In genomic region chr9:15681855-15682466, GRCm38 (mm10) we compare ENCODE assay signal across 8 mouse cellular contexts. TPM values are rescaled to one million over a fixed set of nuclear protein-coding genes. Genes with fewer than 3 reads are reported as not detected.
A peak's percentile ranks its signal among the peaks of the same experiment; 100 is the strongest.
DNase-seq lines count a peak whose midpoint lies in the region; ATAC-seq and TF ChIP-seq lines count a peak whose summit lies in the region.

No protein-coding gene starts in this region.

- 55% methylated on average over 2 of the region's 2 CpGs for WGBS in forebrain, embryonic 11.5 days
- WGBS in heart, embryonic 14.5 days = 13% methylated on average over 2 of the region's 2 CpGs
- 19% methylated on average over 2 of the region's 2 CpGs for WGBS in kidney, postnatal 0 days
- WGBS in liver, adult 2 months = 67% methylated on average over 2 of the region's 2 CpGs
- WGBS in neural tube, embryonic 13.5 days = 28% methylated on average over 2 of the region's 2 CpGs
- 67% methylated on average over 2 of the region's 2 CpGs for WGBS in thymus, adult 2 months

- no peak overlapping the region for H3K9ac ChIP-seq in forebrain, embryonic 11.5 days (ENCODE audit: low read length)
- no peak overlapping the region for H3K9ac ChIP-seq in heart, embryonic 14.5 days (ENCODE audit: low read length)
- no peak overlapping the region for H3K9ac ChIP-seq in kidney, postnatal 0 days (ENCODE audit: low read depth, low read length)
- H3K9ac ChIP-seq in liver, adult 2 months (ENCODE audit: low read depth, low read length) = no peak overlapping the region
- no peak overlapping the region for H3K9ac ChIP-seq in neural tube, embryonic 13.5 days

- no peaks in the 10 kb centered on the region for H3K79me2 ChIP-seq in liver, adult 2 months (ENCODE audit: control insufficient read depth, insufficient read depth, low read length)

- peak; percentile 98 for TF ChIP-seq CTCF in kidney, postnatal 0 days (IDR thresholded peaks at IDR 0.05; ENCODE audit: low read depth)
- TF ChIP-seq CTCF in liver, adult 2 months (IDR thresholded peaks at IDR 0.05; ENCODE audit: low read depth, low read length) = peak; percentile 94
- no peak for TF ChIP-seq CTCF in thymus, adult 2 months (IDR thresholded peaks at IDR 0.05; ENCODE audit: borderline replicate concordance, control insufficient read depth, extremely low read depth, insufficient read depth, low read length, poor library complexity)

- no peaks in the 10 kb centered on the region for H3K27me3 ChIP-seq in forebrain, embryonic 11.5 days (ENCODE audit: control insufficient read depth, insufficient read depth, low read length)
- no peaks in the 10 kb centered on the region for H3K27me3 ChIP-seq in heart, embryonic 14.5 days (ENCODE audit: control insufficient read depth, insufficient read depth, low read length)
- no peaks in the 10 kb centered on the region for H3K27me3 ChIP-seq in kidney, postnatal 0 days (ENCODE audit: insufficient read depth, low read length)
- H3K27me3 ChIP-seq in liver, adult 2 months (ENCODE audit: control insufficient read depth, insufficient read depth, low read length) = no peaks in the 10 kb centered on the region
- no peaks in the 10 kb centered on the region for H3K27me3 ChIP-seq in neural tube, embryonic 13.5 days
- H3K27me3 ChIP-seq in thymus, adult 2 months (ENCODE audit: control insufficient read depth, insufficient read depth, low read length) = no peaks in the 10 kb centered on the region

- TF ChIP-seq POLR2A in liver, adult 2 months (IDR thresholded peaks at IDR 0.05; ENCODE audit: extremely low read depth, insufficient read depth, low read length) = no peak
- TF ChIP-seq POLR2A in thymus, adult 2 months (IDR thresholded peaks at IDR 0.05; ENCODE audit: control insufficient read depth, extremely low read depth, insufficient read depth, low read length, poor library complexity) = no peak

- H3K27ac ChIP-seq in forebrain, embryonic 11.5 days (ENCODE audit: low read depth, low read length) = no peak overlapping the region
- no peak overlapping the region for H3K27ac ChIP-seq in heart, embryonic 14.5 days (replicated peaks in 1 of 2; ENCODE audit: control insufficient read depth in 1 of 2, insufficient read depth in 1 of 2, low read depth in 2 of 2, low read length in 2 of 2)
- no peak overlapping the region for H3K27ac ChIP-seq in kidney, postnatal 0 days
- no peak overlapping the region for H3K27ac ChIP-seq in liver, adult 2 months (replicated peaks; ENCODE audit: insufficient read depth, low read depth, low read length)
- no peak overlapping the region for H3K27ac ChIP-seq in neural tube, embryonic 13.5 days (replicated peaks)
- no peak overlapping the region for H3K27ac ChIP-seq in thymus, adult 2 months (ENCODE audit: control insufficient read depth, insufficient read depth, low read length)

- peak; percentile 81 for ATAC-seq in forebrain, embryonic 11.5 days (replicated peaks; ENCODE audit: low FRiP score)
- ATAC-seq in heart, embryonic 14.5 days (ENCODE audit: insufficient number of reproducible peaks, insufficient read depth, low FRiP score, low read depth) = peak; percentile 74
- ATAC-seq in kidney, postnatal 0 days (replicated peaks; ENCODE audit: low FRiP score, low read depth) = peak; percentile 87
- ATAC-seq in neural tube, embryonic 13.5 days (ENCODE audit: low read depth) = peak; percentile 93

- H3K36me3 ChIP-seq in forebrain, embryonic 11.5 days (ENCODE audit: control insufficient read depth, insufficient read depth, low read length) = no peaks in the 10 kb centered on the region
- no peaks in the 10 kb centered on the region for H3K36me3 ChIP-seq in heart, embryonic 14.5 days (ENCODE audit: control insufficient read depth, insufficient read depth, low read length)
- H3K36me3 ChIP-seq in kidney, postnatal 0 days (ENCODE audit: insufficient read depth, low read length) = no peaks in the 10 kb centered on the region
- H3K36me3 ChIP-seq in liver, adult 2 months (ENCODE audit: control insufficient read depth, insufficient read depth, low read length) = no peaks in the 10 kb centered on the region
- no peaks in the 10 kb centered on the region for H3K36me3 ChIP-seq in neural tube, embryonic 13.5 days
- no peaks in the 10 kb centered on the region for H3K36me3 ChIP-seq in thymus, adult 2 months (ENCODE audit: control insufficient read depth, insufficient read depth, low read length)

- no peaks in the 10 kb centered on the region for H3K9me3 ChIP-seq in forebrain, embryonic 11.5 days (ENCODE audit: control insufficient read depth, low read length)
- peaks cover 4% of the 10 kb centered on the region; the same call in 1 of the 2 replicates for H3K9me3 ChIP-seq in heart, embryonic 14.5 days (ENCODE audit: control insufficient read depth, low read length)
- no peaks in the 10 kb centered on the region for H3K9me3 ChIP-seq in kidney, postnatal 0 days (replicated peaks; ENCODE audit: low read length)
- no peaks in the 10 kb centered on the region for H3K9me3 ChIP-seq in neural tube, embryonic 13.5 days

- H3K4me2 ChIP-seq in forebrain, embryonic 11.5 days (ENCODE audit: low read depth, low read length, severe bottlenecking) = no peak overlapping the region
- H3K4me2 ChIP-seq in heart, embryonic 14.5 days (ENCODE audit: low read length) = no peak overlapping the region
- no peak overlapping the region for H3K4me2 ChIP-seq in kidney, postnatal 0 days (ENCODE audit: low read length)
- no peak overlapping the region for H3K4me2 ChIP-seq in neural tube, embryonic 13.5 days

- no peaks in the 10 kb centered on the region for H3K4me1 ChIP-seq in forebrain, embryonic 11.5 days (replicated peaks; ENCODE audit: control insufficient read depth, insufficient read depth, low read length)
- H3K4me1 ChIP-seq in heart, embryonic 14.5 days (ENCODE audit: control insufficient read depth in 2 of 2, insufficient read depth in 2 of 2, low read length in 2 of 2) = no peaks in the 10 kb centered on the region
- H3K4me1 ChIP-seq in kidney, postnatal 0 days (replicated peaks; ENCODE audit: insufficient read depth, low read length) = no peaks in the 10 kb centered on the region
- no peaks in the 10 kb centered on the region for H3K4me1 ChIP-seq in liver, adult 2 months (ENCODE audit: control insufficient read depth, insufficient read depth, low read length)
- H3K4me1 ChIP-seq in neural tube, embryonic 13.5 days (replicated peaks) = no peaks in the 10 kb centered on the region
- no peaks in the 10 kb centered on the region for H3K4me1 ChIP-seq in thymus, adult 2 months (replicated peaks; ENCODE audit: control insufficient read depth, insufficient read depth, low read length)

- peak; percentile 70 for DNase-seq in CD4-positive, CD25-positive, alpha-beta regulatory T cell, adult 2 months (ENCODE audit: low read depth, low spot score)
- peak; percentile 88 for DNase-seq in brain, adult 2 months (ENCODE audit: low read depth, low spot score)
- DNase-seq in forebrain, embryonic 11.5 days (ENCODE audit: low spot score) = peak; percentile 70
- peak; percentile 92 for DNase-seq in kidney, postnatal 0 days (ENCODE audit: low spot score)
- peak; percentile 69 for DNase-seq in liver, adult 2 months (ENCODE audit: extremely low read depth, low read depth, low spot score)
- peak; percentile 49 for DNase-seq in thymus, adult 2 months

- H3K4me3 ChIP-seq in forebrain, embryonic 11.5 days (ENCODE audit: low read depth, low read length) = no peak overlapping the region
- H3K4me3 ChIP-seq in heart, embryonic 14.5 days (ENCODE audit: control insufficient read depth in 1 of 2, insufficient read depth in 1 of 2, low read depth in 1 of 2, low read length in 2 of 2) = no peak overlapping the region
- H3K4me3 ChIP-seq in kidney, postnatal 0 days (replicated peaks; ENCODE audit: low read depth, low read length) = no peak overlapping the region
- H3K4me3 ChIP-seq in liver, adult 2 months (ENCODE audit: insufficient read depth, low read depth, low read length) = no peak overlapping the region
- H3K4me3 ChIP-seq in neural tube, embryonic 13.5 days = no peak overlapping the region
- no peak overlapping the region for H3K4me3 ChIP-seq in thymus, adult 2 months (ENCODE audit: control insufficient read depth, insufficient read depth, low read length)

RNA-seq across cellular contexts. Expression of gene Slc36a4, which starts 27.6 kb away (rescaled TPM):
- polyA plus RNA-seq in forebrain, embryonic 11.5 days (2014; fragmentation: Nextera tagmentation; extraction: Ambion mirVana) = 17.8 TPM in 2 replicates
- polyA plus RNA-seq in heart, embryonic 14.5 days (2014; fragmentation: Nextera tagmentation; extraction: Ambion mirVana) = 11.2 and 12.5 TPM in 2 replicates
- 13.5 and 13.8 TPM in 2 replicates for polyA plus RNA-seq in kidney, postnatal 0 days (2015; fragmentation: Nextera tagmentation; extraction: Ambion mirVana)
- 3.8 and 4.6 TPM in 2 replicates for total RNA-seq in liver, adult 2 months (2014; rRNA removed)
- polyA plus RNA-seq in liver, adult 2 months (2012; rRNA removed) = 1.9 and 2.6 TPM in 2 replicates
- polyA plus RNA-seq in neural tube, embryonic 13.5 days (2015; fragmentation: Nextera tagmentation; extraction: Ambion mirVana) = 18.8 and 23.4 TPM in 2 replicates
- 4.7 and 4.8 TPM in 2 replicates for polyA plus RNA-seq in thymus, adult 2 months (2012; rRNA removed)

RNA-seq across cellular contexts. Expression of gene Deup1, which starts 54.2 kb away (rescaled TPM):
- 0.67 and 1.5 TPM in 2 replicates for polyA plus RNA-seq in forebrain, embryonic 11.5 days (2014; fragmentation: Nextera tagmentation; extraction: Ambion mirVana)
- polyA plus RNA-seq in heart, embryonic 14.5 days (2014; fragmentation: Nextera tagmentation; extraction: Ambion mirVana) = 0.15 and 0.20 TPM in 2 replicates
- polyA plus RNA-seq in kidney, postnatal 0 days (2015; fragmentation: Nextera tagmentation; extraction: Ambion mirVana) = 0.70 and 0.74 TPM in 2 replicates
- 0.09 and 0.20 TPM in 2 replicates for total RNA-seq in liver, adult 2 months (2014; rRNA removed)
- 0.02 TPM in 1 of 2 replicates, not detected in the other for polyA plus RNA-seq in liver, adult 2 months (2012; rRNA removed)
- polyA plus RNA-seq in neural tube, embryonic 13.5 days (2015; fragmentation: Nextera tagmentation; extraction: Ambion mirVana) = 0.14 and 0.25 TPM in 2 replicates
- 0.08 and 0.09 TPM in 2 replicates for polyA plus RNA-seq in thymus, adult 2 months (2012; rRNA removed)
